Mouse (Mus musculus): ENCODE data around the gene 5031439G07Rik. TPM values are rescaled to one million over a fixed set of nuclear protein-coding genes. Genes with fewer than 3 reads are reported as not detected.
A peak's percentile ranks its signal among the peaks of the same experiment; 100 is the strongest.

5031439G07Rik gene
- polyA plus RNA-seq, 1 experiment from 2014 or later, result 10.7 TPM

GRCm38 (mm10) chr15:84989098-84989497 lies 747 bp upstream of the 5031439G07Rik start:
- H3K9ac ChIP-seq, result no peak overlapping the region
- H3K4me3 ChIP-seq, result no peak overlapping the region
- 68% methylated on average over 3 of the region's 3 CpGs for WGBS
- ATAC-seq (ENCODE audit: insufficient number of reproducible peaks, insufficient read depth, low FRiP score, low TSS enrichment), result no peak
- H3K27ac ChIP-seq, result no peak overlapping the region
- no peak overlapping the region for H3K4me2 ChIP-seq (replicated peaks)
- H3K9me3 ChIP-seq, result no peaks in the 10 kb centered on the region
- H3K36me3 ChIP-seq, result no peaks in the 10 kb centered on the region
- no peaks in the 10 kb centered on the region for H3K27me3 ChIP-seq
- peaks cover 19% of the 10 kb centered on the region for H3K4me1 ChIP-seq

DNA sequence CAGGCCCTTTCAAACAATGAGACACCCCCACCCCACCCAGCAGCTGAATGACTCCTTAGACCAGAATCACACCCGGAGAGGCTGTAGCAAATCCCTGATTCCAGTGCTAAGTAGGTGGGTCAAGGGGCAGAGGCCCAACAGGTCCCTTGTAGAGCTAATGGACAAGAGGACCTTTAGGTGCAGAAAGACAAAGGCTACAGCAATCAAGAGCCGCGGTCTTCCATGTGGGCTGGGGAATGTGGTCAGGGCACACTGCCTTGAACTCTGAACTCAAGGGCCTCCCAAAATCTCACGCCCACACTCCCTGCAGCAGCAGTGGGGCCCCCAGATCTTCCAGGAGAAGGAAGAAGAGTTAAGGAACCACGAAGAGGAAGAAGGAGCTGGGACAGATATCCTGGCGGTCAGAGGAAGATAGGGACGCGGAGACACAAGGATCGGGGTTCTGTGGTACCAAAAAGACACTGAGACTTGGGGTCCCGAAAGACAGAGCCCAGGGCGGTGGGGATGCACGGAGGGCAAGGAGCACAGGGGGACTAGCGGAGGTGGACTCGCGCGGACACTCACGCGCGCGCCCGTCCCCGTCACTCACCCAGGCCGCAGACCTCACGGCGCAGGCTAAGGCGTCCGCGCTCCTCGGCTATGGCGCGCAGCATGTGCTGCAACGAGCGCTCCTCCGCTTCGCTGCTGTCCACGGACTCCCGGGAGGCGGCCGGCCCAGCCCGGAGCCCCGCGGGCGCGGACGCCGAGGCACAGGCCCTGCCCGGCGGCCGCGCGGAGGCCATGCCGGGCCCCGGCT lies 1.1 kb downstream of the 5031439G07Rik start:
- Histone ChIP-seq H3K4me1 (peaks cover 19% of the 10 kb centered on the region), H3K9ac (peak overlapping the region; percentile 94), H3K4me3 (peak overlapping the region; percentile 84), H3K4me2 (replicated peaks) (peak overlapping the region; percentile 88), H3K36me3 (no peaks in the 10 kb centered on the region), H3K27ac (peak overlapping the region; percentile 36; the same call in 1 of the 2 replicates), H3K9me3 (no peaks in the 10 kb centered on the region), H3K27me3 (no peaks in the 10 kb centered on the region)
- ATAC-seq (ENCODE audit: insufficient number of reproducible peaks, insufficient read depth, low FRiP score, low TSS enrichment), result peak; percentile 70
- under 1% methylated on average over 53 of the region's 53 CpGs for WGBS

GRCm38 (mm10) chr15:84986171-84987019 lies 2.0 kb downstream of the 5031439G07Rik start:
- H3K27me3 ChIP-seq, result no peaks in the 10 kb centered on the region
- H3K36me3 ChIP-seq, result no peaks in the 10 kb centered on the region
- peak overlapping the region; percentile 94; the same call in 1 of the 2 replicates for H3K9ac ChIP-seq
- H3K4me2 ChIP-seq (replicated peaks), result peak overlapping the region; percentile 88
- peak overlapping the region; percentile 84 for H3K4me3 ChIP-seq
- 70% methylated on average over 4 of the region's 4 CpGs for WGBS
- no peak overlapping the region for H3K27ac ChIP-seq
- H3K9me3 ChIP-seq, result no peaks in the 10 kb centered on the region
- no peak for ATAC-seq (ENCODE audit: insufficient number of reproducible peaks, insufficient read depth, low FRiP score, low TSS enrichment)
- peaks cover 19% of the 10 kb centered on the region for H3K4me1 ChIP-seq

DNA sequence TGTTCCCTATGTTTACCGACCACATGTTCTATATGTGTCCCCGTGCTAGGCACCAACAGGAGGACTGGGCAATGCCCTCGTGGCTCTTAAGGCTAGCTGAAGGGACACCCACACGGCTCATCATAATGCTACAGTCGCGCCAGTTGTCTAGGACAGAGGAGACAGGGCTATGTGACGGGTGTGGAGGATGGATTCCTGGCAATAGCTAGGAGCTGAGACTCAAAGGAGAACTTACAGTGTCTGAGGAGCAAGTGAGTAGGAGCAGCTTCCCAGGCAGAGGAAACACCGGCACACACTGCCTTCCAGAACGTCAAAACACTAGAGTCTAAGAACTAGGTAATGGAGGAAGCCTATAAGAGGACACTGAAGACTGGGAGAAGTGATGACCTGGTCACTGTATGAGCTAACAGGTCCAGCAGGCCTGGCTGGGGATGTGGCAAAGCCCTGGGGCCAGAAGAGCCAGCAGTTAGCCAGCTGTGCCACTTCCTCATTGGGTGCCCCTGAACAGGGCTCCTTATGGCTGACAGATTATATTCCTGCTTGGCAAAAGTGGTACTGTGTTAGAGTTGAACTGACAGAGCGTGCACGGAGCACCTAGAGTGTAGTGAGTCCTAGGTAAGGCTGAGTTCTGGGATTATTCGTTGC lies 2.7 kb downstream of the 5031439G07Rik start:
- Histone ChIP-seq H3K4me1 (peaks cover 19% of the 10 kb centered on the region), H3K9ac (no peak overlapping the region), H3K4me3 (no peak overlapping the region), H3K27me3 (no peaks in the 10 kb centered on the region), H3K27ac (no peak overlapping the region), H3K4me2 (replicated peaks) (no peak overlapping the region), H3K9me3 (no peaks in the 10 kb centered on the region), H3K36me3 (no peaks in the 10 kb centered on the region)
- no peak for ATAC-seq (ENCODE audit: insufficient number of reproducible peaks, insufficient read depth, low FRiP score, low TSS enrichment)
- 88% methylated on average over 12 of the region's 12 CpGs for WGBS

GRCm38 (mm10) chr15:84983721-84984120 lies 4.6 kb downstream of the 5031439G07Rik start:
- peaks cover 16% of the 10 kb centered on the region for H3K4me1 ChIP-seq

DNA sequence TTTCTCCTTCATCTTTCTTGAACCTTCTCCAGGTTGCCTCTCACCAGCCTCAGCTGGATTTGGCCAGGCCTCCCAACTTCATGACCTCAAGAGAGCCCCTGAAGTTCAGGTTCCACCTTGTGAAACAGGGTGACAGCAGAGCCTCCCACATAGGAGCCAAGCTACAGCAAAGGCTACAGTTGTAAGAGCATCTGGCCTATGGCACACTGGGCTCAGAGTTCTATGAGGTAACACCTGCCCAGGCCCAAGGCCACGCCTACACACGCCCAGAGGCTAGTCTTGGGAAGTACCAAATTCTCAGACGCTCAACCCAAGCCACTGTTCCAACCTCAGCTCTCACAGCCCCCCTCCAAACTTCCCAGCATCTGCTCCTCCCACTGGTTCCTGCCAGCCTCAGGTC lies 5.5 kb downstream of the 5031439G07Rik start:
- WGBS, result 77% methylated on average over 3 of the region's 3 CpGs
- no peak for ATAC-seq (ENCODE audit: insufficient number of reproducible peaks, insufficient read depth, low FRiP score, low TSS enrichment)
- Histone ChIP-seq H3K9ac (no peak overlapping the region), H3K9me3 (no peaks in the 10 kb centered on the region), H3K36me3 (no peaks in the 10 kb centered on the region), H3K4me3 (no peak overlapping the region), H3K4me1 (peaks cover 11% of the 10 kb centered on the region), H3K4me2 (replicated peaks) (no peak overlapping the region), H3K27me3 (no peaks in the 10 kb centered on the region), H3K27ac (no peak overlapping the region)

More at GRCm38 (mm10) chr15:84983721-84984120, 4.6 kb downstream of the 5031439G07Rik start:
- H3K27ac ChIP-seq, result no peak overlapping the region
- no peaks in the 10 kb centered on the region for H3K27me3 ChIP-seq
- no peaks in the 10 kb centered on the region for H3K36me3 ChIP-seq
- no peak overlapping the region for H3K9ac ChIP-seq
- 87% methylated on average over 7 of the region's 7 CpGs for WGBS
- ATAC-seq (ENCODE audit: insufficient number of reproducible peaks, insufficient read depth, low FRiP score, low TSS enrichment), result no peak
- no peak overlapping the region for H3K4me3 ChIP-seq
- no peak overlapping the region for H3K4me2 ChIP-seq (replicated peaks)
- no peaks in the 10 kb centered on the region for H3K9me3 ChIP-seq

DNA sequence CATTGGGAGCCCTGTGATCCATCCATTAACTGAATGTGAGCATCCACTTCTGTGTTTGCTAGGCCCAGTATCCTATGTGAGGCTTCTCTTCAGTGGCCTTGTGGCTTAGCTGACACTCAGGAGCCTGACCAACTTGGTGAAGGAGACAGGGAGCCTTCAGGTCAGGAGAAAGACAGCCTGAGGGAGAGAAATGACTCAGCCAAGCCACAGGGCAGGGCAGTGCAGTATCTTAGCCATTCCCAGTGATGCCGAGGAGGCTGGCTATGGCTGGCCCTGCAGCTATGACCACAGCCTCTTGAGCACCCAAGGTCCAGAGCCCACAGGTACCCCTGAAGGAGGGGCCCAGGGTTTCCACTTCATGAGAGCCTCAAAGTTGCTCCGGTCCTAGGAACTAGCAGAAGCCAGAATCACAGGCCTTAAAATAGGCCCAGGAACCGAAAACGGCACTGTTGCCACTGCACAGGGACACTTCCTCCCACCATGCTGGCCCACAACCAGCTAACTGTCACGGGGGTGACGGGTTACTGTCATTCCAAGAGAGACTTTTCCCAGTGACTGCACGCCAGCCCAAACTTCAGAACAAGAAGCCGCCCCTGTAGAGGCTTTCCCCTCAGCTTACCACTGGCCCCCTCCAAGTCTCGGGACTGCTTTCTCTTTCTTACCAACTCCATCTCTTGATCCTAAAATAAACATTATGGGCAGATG lies 6.6 kb downstream of the 5031439G07Rik start:
- H3K4me3 ChIP-seq, result no peak overlapping the region
- H3K27ac ChIP-seq, result no peak overlapping the region
- peaks cover 6% of the 10 kb centered on the region for H3K4me1 ChIP-seq
- H3K4me2 ChIP-seq (replicated peaks), result no peak overlapping the region
- no peak for ATAC-seq (ENCODE audit: insufficient number of reproducible peaks, insufficient read depth, low FRiP score, low TSS enrichment)
- no peaks in the 10 kb centered on the region for H3K27me3 ChIP-seq
- no peak overlapping the region for H3K9ac ChIP-seq
- no peaks in the 10 kb centered on the region for H3K9me3 ChIP-seq
- 82% methylated on average over 9 of the region's 9 CpGs for WGBS
- H3K36me3 ChIP-seq, result no peaks in the 10 kb centered on the region

GRCm38 (mm10) chr15:84975729-84976128 lies 12.6 kb downstream of the 5031439G07Rik start:
- no peaks in the 10 kb centered on the region for H3K27me3 ChIP-seq
- no peak overlapping the region for H3K4me2 ChIP-seq (replicated peaks)
- 0 out of 2 replicates have a peak, but pooled peaks cover 9% of the 10 kb centered on the region for H3K4me1 ChIP-seq
- no peaks in the 10 kb centered on the region for H3K36me3 ChIP-seq
- no peak overlapping the region for H3K4me3 ChIP-seq
- H3K9me3 ChIP-seq, result no peaks in the 10 kb centered on the region
- ATAC-seq (ENCODE audit: insufficient number of reproducible peaks, insufficient read depth, low FRiP score, low TSS enrichment), result no peak
- 37% methylated on average over 4 of the region's 4 CpGs for WGBS
- no peak overlapping the region for H3K9ac ChIP-seq
- H3K27ac ChIP-seq, result no peak overlapping the region

DNA sequence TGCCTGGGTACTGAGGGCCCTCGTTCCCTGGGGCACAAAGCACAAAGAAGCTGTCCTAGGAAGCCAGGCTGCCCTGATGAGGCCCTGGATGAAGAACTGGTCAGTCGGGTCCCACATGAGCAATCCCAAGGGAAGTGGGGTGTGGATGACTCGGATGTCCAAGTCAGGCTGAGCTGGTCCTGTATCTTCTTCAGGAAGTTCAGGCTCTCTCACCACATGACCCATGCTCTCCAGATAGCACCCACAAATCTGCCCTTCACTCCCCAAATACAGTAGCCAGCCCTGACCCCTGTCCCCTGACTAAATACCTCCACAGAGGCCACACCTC lies 14.8 kb downstream of the 5031439G07Rik start:
- no peak for ATAC-seq (ENCODE audit: insufficient number of reproducible peaks, insufficient read depth, low FRiP score, low TSS enrichment)
- H3K4me3 ChIP-seq, result no peak overlapping the region
- 19% methylated on average over 3 of the region's 3 CpGs for WGBS
- H3K9ac ChIP-seq, result no peak overlapping the region
- no peaks in the 10 kb centered on the region for H3K27me3 ChIP-seq
- no peaks in the 10 kb centered on the region for H3K36me3 ChIP-seq
- H3K4me2 ChIP-seq (replicated peaks), result no peak overlapping the region
- H3K27ac ChIP-seq, result no peak overlapping the region
- 0 out of 2 replicates have a peak, but pooled peaks cover 9% of the 10 kb centered on the region for H3K4me1 ChIP-seq
- H3K9me3 ChIP-seq, result no peaks in the 10 kb centered on the region

DNA sequence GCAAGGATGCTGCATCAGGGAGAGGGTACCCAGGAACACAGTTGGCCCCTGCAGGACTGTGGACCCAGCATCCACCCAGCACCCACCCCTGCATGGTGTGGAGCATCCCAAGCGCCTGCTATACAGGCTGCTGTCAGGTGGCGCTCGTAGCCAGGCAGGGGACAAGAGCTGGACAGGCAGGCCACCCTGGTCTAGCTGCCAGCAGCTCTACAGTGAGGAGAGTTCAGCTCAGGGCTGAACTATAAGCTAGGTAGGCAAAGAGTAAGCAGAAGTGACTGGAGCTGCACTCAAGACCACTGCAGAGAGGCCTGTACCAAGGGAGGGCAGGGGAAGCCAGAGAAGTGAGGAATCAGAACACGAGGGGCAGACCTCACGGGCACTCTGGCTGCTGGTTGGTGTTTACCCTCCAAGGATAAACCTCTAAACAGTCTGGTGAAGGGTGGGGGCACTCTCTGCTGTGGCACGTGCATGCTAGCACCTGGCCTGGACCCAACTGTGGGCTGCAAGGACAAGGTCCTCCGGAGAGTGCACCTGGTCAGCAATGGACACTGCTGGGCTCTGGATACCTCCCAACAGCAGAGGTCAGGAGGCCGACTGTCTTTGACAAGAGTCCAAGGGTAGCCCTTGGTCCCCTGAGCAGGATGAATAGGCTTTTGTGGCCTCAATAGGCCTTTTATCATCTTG lies 15.3 kb downstream of the 5031439G07Rik start:
- ATAC-seq (ENCODE audit: insufficient number of reproducible peaks, insufficient read depth, low FRiP score, low TSS enrichment), result no peak
- H3K27me3 ChIP-seq, result no peaks in the 10 kb centered on the region
- H3K4me1 ChIP-seq, result 0 out of 2 replicates have a peak, but pooled peaks cover 9% of the 10 kb centered on the region
- no peak overlapping the region for H3K4me3 ChIP-seq
- H3K9me3 ChIP-seq, result no peaks in the 10 kb centered on the region
- H3K9ac ChIP-seq, result no peak overlapping the region
- H3K4me2 ChIP-seq (replicated peaks), result no peak overlapping the region
- WGBS, result 62% methylated on average over 8 of the region's 8 CpGs
- H3K36me3 ChIP-seq, result no peaks in the 10 kb centered on the region
- H3K27ac ChIP-seq, result no peak overlapping the region

- Histone ChIP-seq H3K9ac (no peak overlapping the region), H3K4me1 (no peaks in the 10 kb centered on the region), H3K27me3 (no peaks in the 10 kb centered on the region), H3K9me3 (no peaks in the 10 kb centered on the region), H3K4me3 (no peak overlapping the region), H3K4me2 (replicated peaks) (no peak overlapping the region), H3K36me3 (no peaks in the 10 kb centered on the region), H3K27ac (no peak overlapping the region)
- 82% methylated on average over 4 of the region's 4 CpGs for WGBS
- ATAC-seq (ENCODE audit: insufficient number of reproducible peaks, insufficient read depth, low FRiP score, low TSS enrichment), result no peak
These were observed 19.8 kb downstream of the 5031439G07Rik start for GRCm38 (mm10) chr15:84968534-84968933.

All from embryonic facial prominence, embryonic 12.5 days (tissue).